Mouse (Mus musculus) stomach, postnatal 0 days (tissue): Measurements from ENCODE around the gene AC129217.1.

Experiments
- CTCF ChIP-seq: IDR thresholded peaks from 2 replicates; pipeline ENCODE4 v1.5.1; 2016; ENCODE audit warnings: antibody characterized with exemption, low read depth, mild to moderate bottlenecking, moderate library complexity
- EP300 ChIP-seq: optimal IDR thresholded peaks from 2 replicates; pipeline ENCODE3; 2016; ENCODE audit warnings: antibody characterized with exemption

GRCm38 (mm10) chr19:8819596-8820423 is 9.8 kb upstream of the AC129217.1 start, which contains the start of gene Hnrnpul2:
- TF ChIP-seq EP300 (no peak), CTCF (peak; percentile 23; the same call in 1 of the 2 replicates)
